Mouse (Mus musculus) forebrain, postnatal 0 days (tissue): ENCODE results near the gene Osbpl3. TPM values are rescaled to one million over a fixed set of nuclear protein-coding genes. Genes with fewer than 3 reads are reported as not detected.

Experiments
- ATAC-seq: fragments of 200-750 bp; cut with Nextera tagmentation; 2 replicates; pipeline ENCODE4 v1.8.0; 2017; ENCODE audit warnings: mild to moderate bottlenecking, moderate library complexity
- DNase-seq: peaks from one replicate; pipeline ENCODE4 v3.0.0-alpha.2; 2015
- H3K27ac ChIP-seq: fragments of 300-500 bp; sonication (generic); 2 replicates; pipeline ENCODE4 v1.5.1; 2014; ENCODE audit warnings: low read depth, mild to moderate bottlenecking, antibody characterized with exemption, low read length, moderate library complexity, mixed read lengths
- H3K27me3 ChIP-seq: fragments of 300-500 bp; sonication (generic); 2 replicates; pipeline ENCODE4 v1.6.1; 2014; ENCODE audit warnings: mild to moderate bottlenecking, low read length, mixed read lengths; ENCODE audit not compliant: insufficient read depth
- H3K36me3 ChIP-seq: fragments of 300-500 bp; sonication (generic); 2 replicates; pipeline ENCODE4 v1.6.1; 2014; ENCODE audit warnings: mild to moderate bottlenecking, moderate library complexity; ENCODE audit not compliant: insufficient read depth
- H3K4me1 ChIP-seq: fragments of 300-500 bp; sonication (generic); 2 replicates; pipeline ENCODE4 v1.6.1; 2014; ENCODE audit warnings: antibody characterized with exemption; ENCODE audit not compliant: insufficient read depth
- H3K4me2 ChIP-seq: fragments of 300-500 bp; sonication (generic); 2 replicates; pipeline ENCODE4 v1.6.1; 2014; ENCODE audit warnings: low read depth, mild to moderate bottlenecking, moderate library complexity
- H3K4me3 ChIP-seq: fragments of 300-500 bp; sonication (generic); 2 replicates; pipeline ENCODE4 v1.5.1; 2014; ENCODE audit warnings: low read depth, low read length, mixed read lengths
- H3K9ac ChIP-seq: fragments of 300-500 bp; sonication (generic); 2 replicates; pipeline ENCODE4 v1.6.1; 2014; ENCODE audit warnings: mild to moderate bottlenecking
- H3K9me3 ChIP-seq: fragments of 300-500 bp; sonication (generic); 2 replicates; pipeline ENCODE4 v1.6.1; 2016; ENCODE audit warnings: low read length
- CTCF ChIP-seq: sonication (generic); IDR thresholded peaks from 2 replicates; pipeline ENCODE4 v1.5.1; 2016; ENCODE audit warnings: antibody characterized with exemption, control low read depth, low read depth
- WGBS: fragments of 180-500 bp; shearing (Covaris S2); extraction: QIAGEN DNeasy Blood & Tissue Kit; methylation state at CpG from one replicate; pipeline ENCODE4 v1.1.7; 2014; 5-methylcytosine and 5-hydroxymethylcytosine counted together
- polyA plus RNA-seq: library from polyadenylated mRNA; unstranded; fragments of >200 nt; fragmentation: Nextera tagmentation; extraction: Ambion mirVana; gene quantifications from 2 replicates; pipeline ENCODE4 v1.2.1, GENCODE M21; 2015
- total RNA-seq: library from RNA; depleted of rRNA; stranded (reverse); fragments of >200 nt; gene quantifications from 2 replicates; pipeline ENCODE4 v1.2.3, GENCODE M21; 2014

Gene Osbpl3
- total and polyA plus RNA-seq, 2 experiments from 2014 or later, result 5.6 to 9.5 TPM

GRCm38 (mm10) chr6:50404698-50405097 lies 51.3 kb downstream of the Osbpl3 start:
- no peak overlapping the region for H3K27ac ChIP-seq
- no peak overlapping the region for H3K4me2 ChIP-seq
- H3K4me1 ChIP-seq, result no peaks in the 10 kb centered on the region
- no peak overlapping the region for H3K9ac ChIP-seq
- ATAC-seq (no peak), DNase-seq (no peak)
- no peaks in the 10 kb centered on the region for H3K9me3 ChIP-seq
- WGBS, result 61% methylated on average over 11 of the region's 11 CpGs
- no peak overlapping the region for H3K4me3 ChIP-seq
- no peaks in the 10 kb centered on the region for H3K27me3 ChIP-seq
- H3K36me3 ChIP-seq, result no peaks in the 10 kb centered on the region
- no peak for TF ChIP-seq CTCF

GRCm38 (mm10) chr6:50403524-50403923 lies 52.5 kb downstream of the Osbpl3 start:
- ATAC-seq (no peak), DNase-seq (no peak)
- Histone ChIP-seq H3K4me3 (no peak overlapping the region), H3K9ac (no peak overlapping the region), H3K4me2 (no peak overlapping the region), H3K27ac (no peak overlapping the region), H3K27me3 (no peaks in the 10 kb centered on the region), H3K4me1 (no peaks in the 10 kb centered on the region), H3K36me3 (no peaks in the 10 kb centered on the region), H3K9me3 (no peaks in the 10 kb centered on the region)
- WGBS, result 83% methylated on average over 4 of the region's 4 CpGs
- no peak for TF ChIP-seq CTCF

GRCm38 (mm10) chr6:50402872-50403271 lies 53.1 kb downstream of the Osbpl3 start:
- H3K27me3 ChIP-seq, result no peaks in the 10 kb centered on the region
- no peaks in the 10 kb centered on the region for H3K36me3 ChIP-seq
- 83% methylated on average over 4 of the region's 4 CpGs for WGBS
- no peak for TF ChIP-seq CTCF
- no peak overlapping the region for H3K9ac ChIP-seq
- no peak overlapping the region for H3K4me2 ChIP-seq
- H3K4me3 ChIP-seq, result no peak overlapping the region
- no peaks in the 10 kb centered on the region for H3K9me3 ChIP-seq
- ATAC-seq (no peak), DNase-seq (no peak)
- no peak overlapping the region for H3K27ac ChIP-seq
- H3K4me1 ChIP-seq, result no peaks in the 10 kb centered on the region

- TF ChIP-seq CTCF, result no peak
- ATAC-seq (no peak), DNase-seq (no peak)
- no peak overlapping the region for H3K4me3 ChIP-seq
- H3K27me3 ChIP-seq, result no peaks in the 10 kb centered on the region
- H3K4me2 ChIP-seq, result no peak overlapping the region
- WGBS, result 81% methylated on average over 6 of the region's 6 CpGs
- no peaks in the 10 kb centered on the region for H3K36me3 ChIP-seq
- H3K4me1 ChIP-seq, result no peaks in the 10 kb centered on the region
- no peak overlapping the region for H3K9ac ChIP-seq
- 0 out of 2 replicates have a peak overlapping the region, but pooled peaks have one; percentile 0 for H3K27ac ChIP-seq
- H3K9me3 ChIP-seq, result no peaks in the 10 kb centered on the region
These were observed 55.8 kb downstream of the Osbpl3 start for GRCm38 (mm10) chr6:50400234-50400633.

- Histone ChIP-seq H3K4me2 (no peak overlapping the region), H3K4me3 (no peak overlapping the region), H3K27ac (0 out of 2 replicates have a peak overlapping the region, but pooled peaks have one; percentile 0), H3K27me3 (no peaks in the 10 kb centered on the region), H3K9ac (no peak overlapping the region), H3K9me3 (no peaks in the 10 kb centered on the region), H3K36me3 (no peaks in the 10 kb centered on the region), H3K4me1 (no peaks in the 10 kb centered on the region)
- no peak for TF ChIP-seq CTCF
- DNase-seq, result peak; percentile 43
- 52% methylated on average over 7 of the region's 7 CpGs for WGBS
- ATAC-seq, result peak; percentile 36; the same call in 1 of the 2 replicates
These were observed 56.4 kb downstream of the Osbpl3 start for GRCm38 (mm10) chr6:50399427-50400195.

GRCm38 (mm10) chr6:50398324-50398723 lies 57.7 kb downstream of the Osbpl3 start:
- Histone ChIP-seq H3K4me3 (no peak overlapping the region), H3K9me3 (no peaks in the 10 kb centered on the region), H3K36me3 (no peaks in the 10 kb centered on the region), H3K27me3 (no peaks in the 10 kb centered on the region), H3K27ac (no peak overlapping the region), H3K4me2 (no peak overlapping the region), H3K4me1 (no peaks in the 10 kb centered on the region), H3K9ac (no peak overlapping the region)
- ATAC-seq, result no peak
- DNase-seq, result no peak
- 85% methylated on average over 6 of the region's 6 CpGs for WGBS
- TF ChIP-seq CTCF, result no peak

- Histone ChIP-seq H3K9ac (no peak overlapping the region), H3K36me3 (no peaks in the 10 kb centered on the region), H3K9me3 (no peaks in the 10 kb centered on the region), H3K27me3 (no peaks in the 10 kb centered on the region), H3K4me1 (no peaks in the 10 kb centered on the region), H3K4me2 (no peak overlapping the region), H3K27ac (no peak overlapping the region), H3K4me3 (no peak overlapping the region)
- ATAC-seq, result no peak
- 68% methylated on average over 5 of the region's 5 CpGs for WGBS
- TF ChIP-seq CTCF, result no peak
- DNase-seq, result no peak
These were observed 58.9 kb downstream of the Osbpl3 start for GRCm38 (mm10) chr6:50397116-50397515.
